Mouse (Mus musculus) kidney, adult 9 months (tissue): ENCODE measurements at regions not wholly inside any gene's neighbourhood (a gene's known extent, or its start where the extent isn't known, plus 50 kb on each side); places are given as distances from the start of the nearest gene placed in this dataset.
A peak's percentile ranks its signal among the peaks of the same experiment; 100 is the strongest.

Source experiments
- DNase-seq: peaks from one replicate; pipeline ENCODE4 v3.0.0; 2022

- no peak for DNase-seq
Measured at GRCm38 (mm10) chr15:13455560-13456219, 282.2 kb upstream of the Cdh6 start.

- DNase-seq, result no peak
Measured at GRCm38 (mm10) chr15:13450385-13450784, 276.9 kb upstream of the Cdh6 start.

GRCm38 (mm10) chr15:13434608-13435007 lies 261.1 kb upstream of the Cdh6 start:
- DNase-seq, result no peak

DNA sequence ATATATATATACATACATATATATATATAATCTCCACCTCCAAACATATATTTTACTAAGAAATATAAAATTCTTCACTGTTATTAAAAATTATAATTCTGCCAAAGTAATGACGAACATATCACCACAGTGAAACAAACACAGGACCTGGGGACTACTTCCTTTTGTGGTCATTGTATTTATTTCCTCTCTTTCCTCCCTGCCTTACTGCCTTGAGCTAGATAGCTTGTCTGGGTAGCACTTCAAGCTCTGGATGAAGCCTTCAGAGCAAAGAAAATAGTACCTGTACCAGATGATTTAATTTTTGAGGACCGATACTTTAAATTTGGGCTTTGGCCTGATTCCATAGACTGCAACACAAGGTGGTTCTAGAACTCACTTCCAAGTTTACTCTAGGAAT lies 259.5 kb upstream of the Cdh6 start:
- DNase-seq, result no peak

- no peak for DNase-seq
Measured at GRCm38 (mm10) chr15:13419616-13420015, 246.1 kb upstream of the Cdh6 start.

DNA sequence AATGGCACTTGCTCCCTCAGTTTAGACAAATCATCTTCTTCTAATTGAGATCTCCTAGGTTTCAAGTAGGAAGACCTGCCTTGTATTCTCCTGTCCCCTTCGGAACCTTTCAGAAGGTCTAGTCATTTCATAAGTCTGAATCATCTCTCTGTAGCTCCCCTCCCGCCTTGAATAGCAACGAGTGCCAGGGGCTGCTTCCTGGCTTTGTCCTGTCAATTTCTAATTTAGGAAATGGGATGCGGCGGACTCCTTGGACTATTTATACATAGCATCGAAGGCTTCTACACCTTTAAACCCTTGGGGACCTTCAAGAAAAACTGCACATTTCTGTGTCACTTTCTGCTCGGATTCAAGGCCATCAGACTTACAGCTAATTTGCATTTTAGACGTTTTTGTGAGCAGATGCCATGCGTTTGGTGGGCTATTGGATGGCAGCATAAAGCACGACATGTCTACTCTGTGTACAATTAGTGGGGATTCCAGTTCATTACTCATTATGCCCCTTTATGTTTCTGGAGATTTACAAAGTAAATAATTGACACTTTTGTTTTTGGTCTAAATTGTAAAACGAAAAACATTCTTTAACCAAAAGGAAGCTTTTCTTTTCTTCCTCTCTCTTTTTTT lies 236.7 kb upstream of the Cdh6 start:
- peak; percentile 43 for DNase-seq

GRCm38 (mm10) chr15:13393155-13393554 lies 219.7 kb upstream of the Cdh6 start:
- no peak for DNase-seq

DNA sequence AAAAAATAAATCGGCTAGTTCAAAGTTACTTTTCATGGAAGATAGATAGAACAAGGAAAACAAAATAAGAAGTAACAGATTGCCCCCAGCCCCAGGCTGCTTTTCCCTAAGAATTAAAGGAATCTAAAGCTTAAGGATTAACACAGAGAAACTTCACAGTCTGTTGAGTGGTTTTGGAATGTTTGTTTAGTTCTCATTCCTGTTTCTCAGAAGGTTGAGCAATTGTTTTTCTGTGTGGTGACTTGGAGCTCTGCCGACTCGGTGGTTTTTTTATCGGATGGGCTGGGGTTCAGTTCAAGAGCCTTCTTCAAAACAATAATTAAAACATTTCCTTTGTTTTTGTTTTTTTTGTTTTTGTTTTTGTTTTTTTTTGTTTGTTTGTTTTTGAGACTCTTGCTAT lies 217.9 kb upstream of the Cdh6 start:
- no peak for DNase-seq

- no peak for DNase-seq
Measured at GRCm38 (mm10) chr15:13384815-13385214, 211.3 kb upstream of the Cdh6 start.

DNA sequence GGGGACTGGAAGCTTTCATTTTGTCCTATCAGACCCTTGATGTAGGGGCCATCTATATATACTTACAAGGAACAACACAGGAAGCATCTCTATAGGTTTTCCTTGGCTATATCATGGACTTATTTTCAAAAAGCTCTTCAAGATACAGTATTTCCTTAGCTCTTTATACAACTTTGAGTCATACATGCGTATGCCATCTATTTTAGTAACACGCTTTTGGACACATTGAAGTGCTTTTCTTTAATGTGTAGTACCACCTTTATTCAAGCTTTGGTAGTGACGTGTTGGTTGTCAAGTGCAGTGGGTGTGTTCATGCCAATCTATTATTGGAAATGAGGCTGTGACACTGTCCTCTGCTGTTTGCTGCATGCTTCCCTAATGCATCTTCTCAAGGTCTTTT lies 202.1 kb upstream of the Cdh6 start:
- DNase-seq, result no peak

GRCm38 (mm10) chr15:13368799-13369198 lies 195.3 kb upstream of the Cdh6 start:
- no peak for DNase-seq

DNA sequence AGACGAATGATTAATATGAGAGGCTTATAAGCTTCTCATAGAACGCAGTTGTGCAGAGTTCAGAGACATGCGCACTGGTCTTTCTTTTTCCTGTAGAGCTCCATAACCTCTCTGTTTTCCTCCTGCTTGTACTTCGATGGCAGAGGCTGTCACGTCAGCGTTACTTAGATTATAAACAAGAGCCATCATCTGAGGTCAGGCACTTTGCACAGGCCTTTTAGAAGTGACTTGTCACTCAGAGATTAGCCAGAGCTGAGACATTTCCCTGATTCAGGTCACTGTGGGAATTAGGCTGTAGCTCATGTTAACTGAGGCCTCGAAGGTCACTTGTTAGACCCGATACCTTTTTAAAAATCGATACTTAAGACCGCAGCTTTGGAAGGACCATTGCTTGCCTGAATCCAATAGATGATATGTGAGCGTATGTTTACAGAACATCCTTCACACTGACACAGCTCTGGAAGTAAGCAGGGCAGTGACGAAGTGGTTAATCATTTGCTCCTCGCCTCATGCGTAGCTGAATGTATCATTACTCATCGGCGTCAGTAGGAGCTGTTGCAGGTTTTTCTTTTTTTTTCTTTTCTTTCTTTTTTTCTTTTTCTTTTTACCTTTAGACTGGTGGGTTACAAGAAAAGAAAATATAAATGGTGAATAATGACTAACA lies 193.9 kb upstream of the Cdh6 start:
- DNase-seq, result peak; percentile 19

- DNase-seq, result no peak
Measured at GRCm38 (mm10) chr15:13366606-13367005, 193.1 kb upstream of the Cdh6 start.

GRCm38 (mm10) chr15:13360741-13361140 lies 187.3 kb upstream of the Cdh6 start:
- DNase-seq, result peak; percentile 15

DNA sequence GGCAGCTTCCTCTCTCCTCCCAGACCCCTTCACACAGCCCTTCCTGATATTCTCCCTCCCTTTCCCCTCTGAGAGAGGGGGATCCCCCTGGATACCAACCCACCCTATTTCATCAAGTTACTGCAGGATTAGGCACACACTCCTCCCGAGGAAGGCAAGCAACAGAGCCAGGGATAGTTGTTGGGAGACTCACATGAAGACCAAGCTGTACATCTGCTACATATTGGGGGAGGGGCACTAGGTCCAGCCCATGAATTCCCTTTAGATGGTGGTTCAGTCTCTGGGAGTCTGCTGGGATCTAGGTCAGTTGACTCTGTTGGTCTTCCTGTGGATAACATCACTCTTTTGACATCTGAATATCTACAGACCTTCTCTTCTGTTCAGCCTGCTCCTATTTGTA lies 185.6 kb upstream of the Cdh6 start:
- no peak for DNase-seq

GRCm38 (mm10) chr15:13350321-13350720 lies 176.8 kb upstream of the Cdh6 start:
- no peak for DNase-seq

- DNase-seq, result no peak
Measured at GRCm38 (mm10) chr15:13336392-13336791, 162.9 kb upstream of the Cdh6 start.

DNA sequence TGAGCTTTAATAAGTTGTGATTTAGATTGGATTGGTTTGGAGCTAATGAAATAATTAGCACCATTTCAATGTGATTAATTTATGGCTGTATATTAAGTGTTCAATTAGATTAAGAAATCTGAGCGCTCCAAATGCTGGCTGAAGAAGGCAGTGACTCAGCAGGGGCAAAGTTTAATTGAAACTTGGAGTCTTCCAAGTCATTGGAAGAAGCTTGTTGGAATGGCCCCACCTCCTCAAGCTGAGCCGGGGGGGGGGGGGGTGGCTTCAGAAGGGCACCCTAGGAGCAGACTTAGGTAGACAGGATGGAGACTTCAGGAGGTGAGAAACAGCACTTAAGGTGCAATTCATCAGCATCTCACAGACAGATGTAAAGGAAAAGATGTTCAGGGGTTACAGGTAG lies 151.0 kb upstream of the Cdh6 start:
- peak; percentile 54 for DNase-seq

GRCm38 (mm10) chr15:13320599-13321348 lies 147.3 kb upstream of the Cdh6 start:
- no peak for DNase-seq

DNA sequence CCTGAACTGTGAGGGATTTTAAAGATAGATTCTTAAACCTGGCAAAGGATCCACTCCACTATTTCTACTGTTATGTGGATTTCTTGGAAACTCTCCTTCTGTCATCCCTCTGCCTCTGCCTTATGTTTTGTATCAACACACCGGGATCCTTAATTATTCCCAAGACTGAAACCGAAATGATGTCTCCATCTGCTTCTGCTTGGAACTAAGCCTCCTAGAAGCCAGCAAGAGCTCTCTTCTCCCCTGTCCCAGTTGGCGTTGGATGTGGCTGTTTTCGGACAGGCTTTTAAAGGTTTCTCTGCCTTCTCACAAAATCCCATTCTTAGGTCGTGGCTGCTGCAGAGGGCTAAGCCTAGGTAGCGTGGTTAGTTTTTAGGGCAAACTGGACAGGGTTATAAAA lies 131.1 kb upstream of the Cdh6 start:
- no peak for DNase-seq

DNA sequence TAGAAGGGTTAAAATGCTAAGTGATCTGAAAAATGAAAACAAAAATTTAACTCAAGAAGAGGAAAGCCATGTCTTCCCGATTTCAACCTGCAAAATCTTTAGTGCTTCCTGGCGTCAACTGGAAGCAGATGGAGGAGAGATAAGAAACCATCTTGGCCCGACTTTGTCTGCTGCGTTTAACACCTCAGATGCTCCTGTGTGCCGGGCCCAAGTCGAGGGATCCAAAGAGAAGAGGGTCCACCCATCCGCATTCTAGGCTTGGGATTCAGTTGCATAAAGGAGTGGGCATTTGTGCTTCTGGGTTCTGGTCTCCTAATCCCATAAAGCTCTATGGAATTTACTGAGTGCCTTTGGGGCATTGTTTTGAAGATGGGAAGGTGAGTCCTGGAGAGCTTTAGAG lies 130.0 kb upstream of the Cdh6 start:
- DNase-seq, result no peak

DNA sequence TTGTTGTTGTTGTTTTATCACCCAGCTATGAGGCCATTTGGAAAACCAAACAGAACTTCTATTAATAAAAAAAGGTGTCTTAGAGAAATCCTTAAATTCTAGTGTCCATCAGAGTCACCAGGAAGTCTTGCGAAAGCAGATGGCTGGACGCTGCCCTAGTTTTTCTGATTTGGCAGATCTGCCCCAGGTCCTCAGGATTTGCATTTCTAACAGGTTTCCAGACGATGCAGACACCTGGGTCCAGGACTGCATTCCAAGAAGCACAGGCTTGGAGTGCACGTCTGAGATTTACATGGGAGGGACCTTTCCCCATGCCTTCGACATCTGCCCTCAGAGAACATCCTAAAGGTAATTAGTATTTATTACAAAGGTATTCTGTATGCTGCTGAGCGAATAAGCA lies 129.2 kb upstream of the Cdh6 start:
- DNase-seq, result no peak

DNA sequence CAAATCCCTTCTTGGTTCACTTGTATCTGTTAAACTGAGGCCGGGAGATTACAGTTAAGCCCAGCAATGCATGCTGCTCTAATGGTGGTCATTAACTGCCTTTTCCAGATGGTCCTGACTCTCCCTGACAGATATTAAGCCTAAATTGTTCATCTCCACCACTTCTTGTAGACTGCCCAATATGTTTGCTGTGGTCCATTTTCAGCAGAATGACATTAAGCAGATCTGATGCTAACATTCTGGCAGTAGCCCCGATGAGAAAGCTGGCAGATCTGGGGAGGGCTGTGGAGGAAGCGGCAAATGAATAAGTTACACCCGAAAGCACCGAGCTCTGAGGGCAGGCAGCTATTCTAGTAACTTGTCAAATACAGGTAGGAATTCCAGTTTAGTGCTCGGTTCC lies 123.5 kb upstream of the Cdh6 start:
- no peak for DNase-seq

GRCm38 (mm10) chr15:13289064-13289463 lies 115.6 kb upstream of the Cdh6 start:
- DNase-seq, result no peak
